Mouse (Mus musculus): ENCODE results near the gene D7Ertd443e.

The D7Ertd443e gene

GRCm38 (mm10) chr7:134385561-134385960 is at the start of gene D7Ertd443e:
D7Ertd443e (minus strand) TSS chr7:134385661.
- no peak for DNase-seq (ENCODE audit: inconsistent ontology term)

GRCm38 (mm10) chr7:134431681-134432080 is 46.2 kb upstream of the D7Ertd443e start:
- no peak for DNase-seq (ENCODE audit: inconsistent ontology term)

GRCm38 (mm10) chr7:134428676-134429075 is 43.2 kb upstream of the D7Ertd443e start:
- no peak for DNase-seq (ENCODE audit: inconsistent ontology term)

GRCm38 (mm10) chr7:134415014-134415413 is 29.6 kb upstream of the D7Ertd443e start:
- DNase-seq (ENCODE audit: inconsistent ontology term), result no peak

- peak; percentile 11 for DNase-seq (ENCODE audit: inconsistent ontology term)
Observed at GRCm38 (mm10) chr7:134414005-134414690, 28.7 kb upstream of the D7Ertd443e start.

GRCm38 (mm10) chr7:134408641-134409040 is 23.2 kb upstream of the D7Ertd443e start:
- DNase-seq (ENCODE audit: inconsistent ontology term), result peak; percentile 50

GRCm38 (mm10) chr7:134400746-134401145 is 15.3 kb upstream of the D7Ertd443e start:
- no peak for DNase-seq (ENCODE audit: inconsistent ontology term)

GRCm38 (mm10) chr7:134396769-134397168 is 11.3 kb upstream of the D7Ertd443e start:
- DNase-seq (ENCODE audit: inconsistent ontology term), result no peak

- DNase-seq (ENCODE audit: inconsistent ontology term), result no peak
Observed at GRCm38 (mm10) chr7:134382791-134383190, 2.7 kb downstream of the D7Ertd443e start.

- DNase-seq (ENCODE audit: inconsistent ontology term), result peak; percentile 92
Observed at GRCm38 (mm10) chr7:134381407-134381861, 4.0 kb downstream of the D7Ertd443e start.

GRCm38 (mm10) chr7:134378273-134378672 is 7.2 kb downstream of the D7Ertd443e start:
- DNase-seq (ENCODE audit: inconsistent ontology term), result peak; percentile 27

- DNase-seq (ENCODE audit: inconsistent ontology term), result no peak
Observed at GRCm38 (mm10) chr7:134376786-134377185, 8.7 kb downstream of the D7Ertd443e start.

- no peak for DNase-seq (ENCODE audit: inconsistent ontology term)
Observed at GRCm38 (mm10) chr7:134372276-134372675, 13.2 kb downstream of the D7Ertd443e start.

- DNase-seq (ENCODE audit: inconsistent ontology term), result peak; percentile 65
Observed at GRCm38 (mm10) chr7:134369241-134369640, 16.2 kb downstream of the D7Ertd443e start.

GRCm38 (mm10) chr7:134362257-134362870 is 23.1 kb downstream of the D7Ertd443e start:
- DNase-seq (ENCODE audit: inconsistent ontology term), result no peak

GRCm38 (mm10) chr7:134348825-134349224 is 36.6 kb downstream of the D7Ertd443e start:
- peak; percentile 56 for DNase-seq (ENCODE audit: inconsistent ontology term)

GRCm38 (mm10) chr7:134342202-134342601 is 43.3 kb downstream of the D7Ertd443e start:
- peak; percentile 68 for DNase-seq (ENCODE audit: inconsistent ontology term)

GRCm38 (mm10) chr7:134335951-134336350 is 49.5 kb downstream of the D7Ertd443e start:
- no peak for DNase-seq (ENCODE audit: inconsistent ontology term)

GRCm38 (mm10) chr7:134320979-134321378 is 64.5 kb downstream of the D7Ertd443e start:
- no peak for DNase-seq (ENCODE audit: inconsistent ontology term)

GRCm38 (mm10) chr7:134302084-134302483 is 83.4 kb downstream of the D7Ertd443e start:
- DNase-seq (ENCODE audit: inconsistent ontology term), result no peak

- DNase-seq (ENCODE audit: inconsistent ontology term), result no peak
Observed at GRCm38 (mm10) chr7:134301285-134301684, 84.2 kb downstream of the D7Ertd443e start.

- peak; percentile 14 for DNase-seq (ENCODE audit: inconsistent ontology term)
Observed at GRCm38 (mm10) chr7:134292750-134293149, 92.7 kb downstream of the D7Ertd443e start.

Measured in Muller cell, postnatal 12 days (primary cell).